Mouse (Mus musculus) adrenal gland (tissue): ENCODE data around the gene Slc44a2.

Experiments used
- intact Hi-C: fragments of 180-260 bp; cut with DNase I; formaldehyde crosslinking; loops from one replicate; pipeline ENCODE4 v1.15.1; 2025

Gene Slc44a2

DNA sequence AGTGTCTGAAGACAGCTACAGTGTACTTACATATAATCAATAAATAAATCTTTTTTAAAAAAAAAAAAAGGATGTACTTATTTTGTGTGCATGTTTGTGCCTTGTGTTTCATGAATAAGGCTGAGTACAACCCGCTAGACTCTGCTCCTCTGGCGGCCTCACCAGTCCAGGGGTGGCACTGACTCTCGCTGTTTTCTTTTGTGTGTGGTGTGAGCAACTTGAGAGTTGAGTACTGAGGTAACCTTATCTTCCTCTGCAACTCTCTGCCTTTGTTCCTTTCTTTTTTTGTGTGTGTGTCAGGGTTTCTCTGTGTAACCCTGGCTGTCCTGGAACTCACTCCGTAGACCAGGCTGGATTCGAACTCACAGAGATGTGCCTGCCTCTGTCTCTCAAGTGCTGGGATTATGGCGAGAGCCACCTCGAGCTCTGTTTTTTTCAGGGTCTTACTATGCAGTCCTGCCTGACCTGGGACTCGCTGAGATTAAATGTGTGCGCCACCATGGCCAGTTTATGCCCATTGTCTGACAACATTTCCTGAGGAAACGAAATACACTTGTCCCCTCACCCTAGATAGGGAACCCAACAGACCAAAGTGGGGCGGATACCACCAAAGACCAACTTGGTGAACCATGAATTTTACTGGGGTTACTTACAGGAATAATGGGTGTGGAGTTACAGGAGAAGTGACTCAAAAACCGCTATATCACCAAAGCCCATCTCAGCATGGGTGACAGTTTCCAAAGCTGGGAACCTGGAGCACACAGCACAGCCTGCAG lies 11.1 kb downstream of the Slc44a2 start:
- intact Hi-C loops = no loop called here

DNA sequence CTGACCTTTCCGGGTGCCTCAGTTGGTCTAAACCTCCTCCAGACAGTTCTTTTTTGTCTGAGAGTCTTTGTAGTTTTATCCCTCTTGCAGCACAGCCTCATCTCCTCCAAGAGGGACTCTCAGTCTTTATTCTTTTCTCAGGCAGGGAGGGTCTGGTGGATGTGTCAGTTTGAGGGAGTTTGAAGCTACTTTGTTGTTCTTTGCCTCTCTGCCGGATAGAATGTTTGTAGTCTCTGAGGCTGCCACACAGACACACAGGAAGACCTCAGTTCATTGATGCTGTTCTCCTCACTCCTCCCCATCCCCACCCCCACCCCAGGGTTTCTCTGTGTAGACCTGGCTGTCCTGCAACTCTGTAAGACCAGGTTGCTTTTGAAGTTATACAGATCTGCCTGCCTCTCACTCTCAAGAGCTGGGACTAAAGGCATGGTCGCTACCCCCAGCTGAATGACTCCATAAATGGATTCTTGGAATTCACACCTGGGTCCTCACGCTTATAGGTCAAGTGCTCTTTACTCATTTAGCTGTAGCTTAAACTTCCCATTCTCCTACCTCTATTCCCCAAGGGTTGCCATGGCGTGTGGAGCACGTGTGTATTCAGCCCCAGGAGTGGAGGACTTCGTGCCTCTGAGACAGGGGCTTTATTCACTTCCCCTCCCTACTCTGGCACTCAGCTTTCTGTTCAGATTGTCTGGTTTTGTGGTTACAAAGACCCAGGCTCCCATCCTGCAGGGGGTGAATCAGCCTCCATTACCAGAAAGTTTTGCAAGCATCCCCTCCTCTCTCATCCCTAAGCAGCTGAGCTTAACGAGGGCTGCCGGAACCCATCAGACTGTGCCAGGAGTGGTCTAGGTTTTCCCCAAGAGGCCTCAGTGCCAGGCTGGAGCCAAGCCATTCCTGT lies 11.9 kb downstream of the Slc44a2 start:
- intact Hi-C loops = no loop called here

DNA sequence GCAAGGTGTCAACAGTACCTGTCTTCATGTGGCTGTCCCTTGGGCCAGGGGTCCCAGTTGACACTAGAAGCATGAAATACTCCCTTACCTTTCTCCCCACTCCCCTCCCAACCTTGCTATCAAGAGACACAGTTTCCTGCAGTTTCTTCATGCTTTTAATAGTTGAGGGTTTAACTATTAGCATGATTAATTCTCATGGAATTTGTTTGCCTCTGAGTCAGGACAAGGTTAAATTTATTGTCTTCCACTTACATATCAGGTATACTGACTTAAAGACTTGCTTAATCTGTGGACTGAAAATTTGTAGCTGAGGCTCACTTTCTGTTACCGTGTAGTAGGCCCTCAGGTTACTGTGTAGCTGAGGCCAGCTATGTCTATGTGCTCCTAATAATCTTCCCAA lies 13.0 kb downstream of the Slc44a2 start:
- intact Hi-C loops = no loop called here

DNA sequence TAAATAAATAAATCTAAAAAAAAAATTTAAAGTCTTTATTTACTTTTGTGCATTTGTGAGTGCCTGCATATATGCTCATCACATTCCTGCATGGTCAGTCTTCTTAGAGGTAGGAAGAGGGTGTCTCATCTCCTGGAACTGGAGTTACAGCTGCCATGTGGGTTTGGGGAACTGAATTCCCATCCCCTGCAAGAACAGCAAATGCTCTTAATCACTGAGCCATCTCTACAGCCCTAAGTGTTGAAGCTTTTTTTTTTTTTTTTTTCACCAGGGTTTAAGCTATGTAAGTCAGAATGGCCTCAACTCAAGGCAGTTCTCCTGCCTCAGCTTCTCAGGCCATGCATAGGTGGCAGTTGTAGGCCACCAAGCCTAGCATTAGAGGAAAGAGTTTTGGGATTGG lies 14.2 kb downstream of the Slc44a2 start:
- intact Hi-C loops = no loop called here

DNA sequence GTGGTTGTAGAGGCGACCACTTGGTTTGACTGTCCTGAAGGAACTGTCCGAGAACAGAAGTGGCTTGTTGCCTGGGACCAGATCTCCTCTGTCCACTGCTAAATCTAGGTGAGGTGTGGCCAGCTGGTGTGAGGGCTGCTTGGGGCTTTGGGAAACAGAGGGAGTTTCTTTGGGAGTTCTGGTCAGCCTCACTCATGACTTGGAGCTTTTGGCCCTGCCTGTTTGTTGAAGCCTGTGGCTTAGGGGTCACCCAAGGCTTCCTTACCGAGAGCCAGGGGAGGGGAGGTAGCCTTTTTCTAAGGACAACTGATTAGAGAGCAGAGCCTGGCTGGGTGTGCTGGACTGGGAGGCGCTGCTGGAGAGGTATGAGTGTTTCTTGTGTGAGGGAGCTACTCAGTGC lies 14.9 kb downstream of the Slc44a2 start:
- intact Hi-C loops = no loop called here

DNA sequence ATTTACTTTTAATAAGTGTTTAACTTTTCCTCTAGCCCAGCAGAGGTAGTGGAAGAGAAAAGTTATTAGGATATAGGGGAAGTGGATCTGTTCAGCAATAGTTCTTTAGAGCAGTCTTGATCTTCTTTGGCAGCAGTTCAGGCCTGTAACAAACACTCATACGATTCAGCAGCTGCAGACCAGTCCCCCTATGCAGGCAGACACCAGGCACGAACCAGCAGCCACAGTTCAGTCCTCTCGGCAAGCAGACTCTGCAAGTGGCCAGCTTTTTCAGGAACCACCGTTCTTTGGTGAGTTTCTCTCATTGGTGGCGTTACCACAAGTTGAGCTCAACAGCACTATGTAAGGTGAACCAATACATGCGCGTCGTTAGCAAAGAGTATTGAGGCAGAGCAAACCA lies 16.0 kb downstream of the Slc44a2 start:
- intact Hi-C loops = no loop called here

DNA sequence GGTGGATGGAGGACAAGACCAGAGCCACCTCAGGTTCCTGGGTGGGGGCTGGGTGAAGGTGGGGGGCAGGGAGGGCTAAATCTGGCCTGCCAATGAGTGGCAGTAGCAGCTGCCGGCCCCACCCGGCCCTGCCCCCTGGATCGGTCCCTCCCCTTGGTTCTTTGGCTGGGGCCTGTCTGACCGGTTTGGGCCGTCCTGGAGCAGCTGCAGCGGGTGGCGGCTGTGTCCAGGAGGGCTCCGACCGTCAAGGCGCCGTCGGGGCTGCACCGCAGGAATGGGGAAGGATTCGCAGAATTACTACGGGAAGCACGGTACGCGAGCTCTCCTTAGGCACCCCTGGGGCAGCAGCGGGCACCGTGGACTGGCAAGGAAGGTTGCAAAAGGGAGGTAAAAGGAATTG lies 17.2 kb downstream of the Slc44a2 start:
- intact Hi-C loops = no loop called here

DNA sequence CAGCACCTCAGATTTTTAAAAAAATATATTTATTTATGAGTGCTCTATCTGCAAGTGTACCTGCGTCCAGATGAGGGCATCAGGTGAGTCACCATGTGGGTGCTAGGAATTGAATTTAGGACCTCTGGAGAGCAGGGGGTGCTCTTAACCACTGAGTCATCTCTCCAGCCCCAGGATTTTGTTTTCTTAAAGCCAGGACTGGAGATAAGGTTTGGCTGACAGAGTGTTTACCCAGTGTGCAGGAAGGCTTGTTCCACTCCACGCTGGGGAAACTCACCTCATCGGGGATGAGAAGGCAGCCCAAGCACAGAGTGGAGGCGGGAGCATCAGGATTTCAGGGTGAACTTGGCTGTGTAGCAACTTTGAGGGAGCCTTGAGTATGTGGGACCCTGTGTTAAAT lies 19.9 kb downstream of the Slc44a2 start:
- intact Hi-C loops = no loop called here

DNA sequence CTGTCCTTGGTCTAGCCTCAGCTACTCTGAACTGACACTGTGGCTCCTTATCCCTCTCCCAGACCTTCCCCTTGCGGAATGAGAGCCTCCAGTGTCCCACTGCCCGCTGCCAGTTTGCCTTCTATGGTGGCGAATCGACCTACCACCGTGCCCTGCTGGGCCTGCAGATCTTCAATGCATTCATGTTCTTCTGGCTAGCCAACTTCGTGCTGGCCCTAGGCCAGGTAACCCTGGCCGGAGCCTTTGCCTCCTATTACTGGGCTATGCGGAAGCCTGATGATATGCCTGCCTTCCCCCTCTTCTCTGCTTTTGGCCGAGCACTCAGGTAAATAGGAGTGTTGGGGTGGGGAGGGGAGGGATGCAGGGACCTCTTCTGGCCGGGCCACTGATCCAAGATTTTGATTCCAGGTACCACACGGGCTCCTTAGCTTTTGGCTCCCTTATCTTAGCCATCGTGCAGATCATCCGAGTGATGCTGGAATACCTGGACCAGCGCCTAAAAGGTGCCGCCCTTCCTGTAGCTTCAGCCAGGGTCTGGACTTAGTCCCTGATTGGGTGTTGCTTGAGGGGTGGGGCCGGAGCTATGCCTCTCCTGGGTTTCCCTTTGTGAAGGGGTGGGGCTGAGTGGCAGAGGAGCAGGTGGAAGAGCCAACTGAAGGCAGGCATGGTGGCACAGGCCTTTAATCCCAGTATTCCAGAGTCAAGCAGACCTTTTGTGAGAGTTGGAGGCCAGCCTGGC lies 26.3 kb downstream of the Slc44a2 start:
- intact Hi-C loops = no loop called here

DNA sequence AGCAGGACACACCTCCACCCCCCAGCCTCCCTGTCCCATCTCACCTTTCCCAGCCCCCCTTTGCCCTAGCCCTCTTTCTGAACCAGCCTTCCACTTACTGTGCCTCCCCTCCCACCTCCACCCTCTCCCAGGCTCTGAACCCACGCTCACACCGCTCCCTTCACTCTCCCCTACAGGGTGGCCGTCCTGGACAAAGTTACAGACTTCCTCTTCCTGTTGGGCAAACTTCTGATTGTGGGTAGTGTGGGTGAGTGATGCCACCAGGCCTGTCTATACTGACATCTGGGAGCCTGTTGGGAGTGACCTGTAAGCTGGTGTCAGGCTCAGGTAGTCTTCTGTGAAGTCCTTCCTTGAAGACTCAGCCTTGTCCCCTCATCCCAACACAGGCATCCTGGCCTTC lies 27.7 kb downstream of the Slc44a2 start:
- intact Hi-C loops = no loop called here

DNA sequence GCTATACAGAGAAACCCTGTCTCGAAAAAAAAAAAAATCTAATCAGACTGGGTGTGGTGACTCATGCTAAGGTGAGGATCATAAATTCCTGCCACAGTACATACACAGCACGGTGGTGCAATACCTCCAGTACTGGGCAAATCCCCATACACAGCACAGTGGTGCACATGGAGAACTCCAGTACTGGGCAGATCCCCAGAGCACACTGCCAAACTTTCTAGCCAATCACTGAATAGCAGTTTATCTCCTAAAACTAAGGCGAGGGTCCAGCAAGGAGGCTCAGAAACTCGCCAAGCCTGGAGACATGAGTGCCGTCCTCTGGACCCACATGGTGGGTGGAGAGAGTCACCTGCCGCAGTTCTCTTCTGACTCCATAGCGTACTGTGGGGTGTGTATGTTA lies 30.7 kb downstream of the Slc44a2 start:
- intact Hi-C loops = loop anchor here (10.0 kb wide), 1 partner anchor 106 kb away; the partner anchor contains the start of gene S1pr5

DNA sequence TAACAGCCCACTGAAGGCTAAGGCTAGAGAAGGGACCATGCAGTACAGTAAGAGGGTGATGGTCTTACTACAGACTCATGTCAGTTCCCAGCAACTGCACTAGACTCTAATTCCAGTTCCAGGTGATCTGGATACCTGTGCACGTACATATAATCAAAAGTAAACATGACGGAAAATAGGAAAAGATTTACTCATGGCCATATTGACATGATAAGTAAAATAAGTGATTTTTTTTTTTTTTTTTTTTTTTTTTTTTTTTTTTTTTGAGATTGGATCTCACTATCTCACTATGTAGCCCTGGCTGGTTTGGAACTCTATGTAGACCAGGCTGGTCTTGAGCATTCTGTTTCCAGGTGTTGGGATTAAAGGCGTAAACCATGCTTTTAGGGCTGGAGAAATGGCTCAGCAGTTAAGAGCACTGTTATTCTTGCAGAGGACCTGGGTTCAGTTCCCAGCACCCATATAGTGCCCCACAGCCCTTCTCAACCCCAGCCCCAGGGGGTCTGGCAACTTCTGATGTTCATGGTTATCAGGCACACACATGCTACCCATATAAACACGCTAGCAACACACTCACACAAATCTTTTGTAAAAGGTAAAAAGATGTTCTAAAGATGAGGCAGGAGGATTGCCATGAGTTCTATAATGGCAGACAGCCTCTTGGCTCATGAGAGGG lies 31.3 kb downstream of the Slc44a2 start:
- intact Hi-C loops = loop anchor here (10.0 kb wide), 1 partner anchor 107 kb away; the partner anchor contains the start of gene S1pr5

DNA sequence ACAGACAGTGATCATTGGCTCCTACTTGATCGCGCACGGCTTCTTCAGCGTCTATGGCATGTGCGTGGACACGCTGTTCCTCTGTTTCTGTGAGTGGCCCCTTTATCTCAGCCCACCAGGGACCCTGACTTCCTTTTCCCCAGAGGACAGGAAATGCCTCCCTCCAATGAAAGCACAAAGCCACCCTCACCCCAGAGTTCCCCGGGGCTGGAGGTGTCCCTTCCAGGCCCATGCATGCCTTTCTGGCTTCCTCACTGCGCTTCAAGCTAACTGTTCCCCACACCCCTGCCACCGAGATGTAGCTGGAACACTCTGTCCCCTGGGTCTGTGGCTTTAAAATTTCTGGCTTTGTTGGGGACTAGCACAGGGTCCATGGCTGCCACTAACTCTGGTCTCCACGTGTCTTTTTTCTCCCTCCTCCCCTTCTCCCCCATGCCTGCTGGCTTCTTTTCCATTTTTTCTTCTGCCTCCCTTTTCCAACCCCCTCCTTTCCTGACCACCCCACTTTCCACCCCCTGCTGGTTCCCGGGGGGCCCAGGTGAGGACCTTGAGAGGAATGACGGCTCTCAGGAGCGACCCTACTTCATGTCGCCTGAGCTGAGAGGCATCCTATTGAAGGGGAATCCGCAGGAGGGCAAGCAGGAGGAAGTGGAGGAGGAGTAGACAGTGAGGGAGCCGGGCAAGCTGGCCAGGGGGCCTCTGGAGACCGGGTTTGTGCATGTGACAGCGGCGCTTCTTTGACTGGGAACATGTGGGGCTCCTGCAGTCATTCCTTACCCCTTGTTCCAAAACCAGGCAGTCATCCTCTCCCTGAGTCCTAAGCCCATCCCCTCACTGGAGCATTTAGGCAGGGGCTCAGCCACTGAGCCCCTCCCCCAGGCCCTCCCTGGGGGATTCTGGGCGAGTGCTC lies 32.2 kb downstream of the Slc44a2 start:
- intact Hi-C loops = loop anchor here (10.0 kb wide), 1 partner anchor 108 kb away; the partner anchor contains the start of gene S1pr5

DNA sequence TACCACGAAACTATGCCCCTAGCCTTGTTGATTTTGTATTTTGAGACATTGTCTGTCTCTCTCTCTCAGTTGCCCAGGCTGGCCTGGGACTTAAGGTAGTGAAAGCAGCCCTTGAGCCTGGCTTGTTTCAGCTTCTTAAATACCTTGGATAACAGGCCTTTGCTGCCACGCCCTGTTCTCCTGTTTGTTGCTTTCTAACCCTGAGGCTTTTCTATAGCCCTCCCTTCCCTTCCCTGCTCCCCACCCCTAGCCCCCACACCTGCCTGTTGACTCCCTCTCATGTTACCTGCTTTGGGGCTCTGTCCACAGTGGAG lies 32.8 kb downstream of the Slc44a2 start:
- intact Hi-C loops = loop anchor here (10.0 kb wide), 1 partner anchor 109 kb away; the partner anchor contains the start of gene S1pr5

DNA sequence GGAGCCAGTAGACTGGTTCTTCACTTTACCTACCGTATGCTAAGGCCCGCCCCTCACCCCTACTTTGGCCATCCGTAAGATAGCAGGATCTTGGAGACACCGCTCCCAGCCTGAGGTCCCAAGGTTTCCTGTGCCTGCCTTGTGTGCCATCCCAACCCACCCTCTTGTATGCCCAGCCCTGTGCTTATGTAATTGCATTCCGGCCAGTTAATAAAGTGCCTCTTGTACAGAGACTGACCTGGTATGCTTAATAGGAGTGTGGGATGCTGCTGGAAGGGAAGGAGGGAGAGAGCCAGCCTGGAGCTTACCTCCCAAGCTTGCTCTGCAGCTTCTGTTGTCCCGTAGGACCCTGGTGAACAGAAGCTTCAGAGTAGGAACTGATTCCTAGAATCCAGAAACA lies 34.3 kb downstream of the Slc44a2 start:
- intact Hi-C loops = loop anchor here (10.0 kb wide), 1 partner anchor 110 kb away; the partner anchor contains the start of gene S1pr5

DNA sequence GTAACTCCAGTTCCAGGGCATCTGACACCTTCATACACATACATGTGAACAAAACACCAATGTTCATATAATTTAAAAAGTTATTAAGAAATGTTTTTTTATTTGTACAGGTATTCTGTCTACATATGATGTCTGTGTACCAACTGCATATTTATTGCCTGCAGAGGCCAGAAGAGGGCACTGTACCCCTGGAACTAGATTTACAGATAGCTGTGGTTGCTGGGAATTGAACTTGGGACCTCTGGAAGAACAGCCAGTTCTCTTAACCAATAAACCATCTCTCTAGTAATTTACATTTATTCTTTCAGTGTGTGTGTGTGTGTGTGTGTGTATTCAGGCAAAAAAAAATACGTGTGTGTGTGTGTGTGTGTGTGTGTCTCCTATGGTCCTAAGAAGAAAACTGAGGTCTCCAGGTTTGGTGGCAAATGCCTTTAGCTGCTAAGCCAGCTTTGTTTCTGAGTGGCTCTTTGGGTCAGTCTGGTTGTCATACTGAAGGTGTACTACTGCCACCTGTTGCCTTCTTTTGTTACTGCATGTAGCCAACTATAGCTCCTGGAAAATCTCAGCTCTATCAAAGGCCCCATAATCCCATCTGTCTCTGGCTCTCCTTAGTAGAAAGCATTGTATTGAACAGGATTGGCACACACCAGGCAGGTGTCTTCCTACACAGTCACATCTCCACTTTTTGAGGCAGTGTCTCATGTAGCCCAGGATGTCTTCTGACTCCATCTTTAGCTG lies 36.7 kb downstream of the Slc44a2 start:
- intact Hi-C loops = loop anchor here (2.0 to 10.0 kb wide), 2 partner anchors 44 to 112 kb away; partner anchors contain the start of genes Ap1m2 and S1pr5

DNA sequence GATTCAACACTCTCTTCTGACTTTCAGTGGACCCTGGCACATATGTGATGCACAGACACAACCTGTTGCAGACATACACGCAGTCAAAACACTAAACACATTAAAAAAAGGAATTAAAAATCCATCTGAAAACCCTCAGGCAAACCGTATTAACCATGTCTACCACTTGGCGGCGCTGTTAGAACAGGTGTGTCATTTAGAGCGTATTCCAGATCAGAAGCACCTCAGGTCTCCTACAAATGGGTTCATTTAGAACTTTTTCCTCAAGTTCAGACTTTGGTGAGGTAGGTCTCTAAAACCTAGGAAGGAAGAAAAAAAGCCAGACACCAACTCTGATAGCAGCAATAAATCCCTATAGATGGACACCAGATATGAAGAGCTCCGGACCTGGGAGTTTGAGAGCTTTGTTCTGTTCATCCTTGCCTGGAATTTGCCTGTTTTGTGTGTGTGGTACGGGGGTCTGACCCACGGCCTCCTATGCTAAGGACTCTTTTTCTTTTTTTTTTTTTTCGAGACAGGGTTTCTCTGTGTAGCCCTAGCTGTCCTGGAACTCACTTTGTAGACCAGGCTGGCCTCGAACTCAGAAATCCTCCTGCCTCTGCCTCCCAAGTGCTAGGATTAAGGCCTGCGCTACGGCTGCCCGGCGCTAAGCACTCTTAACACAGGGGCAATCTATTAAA lies 46.2 kb downstream of the Slc44a2 start:
- intact Hi-C loops = loop anchor here (2.0 kb wide), 2 partner anchors 44 to 102 kb away; partner anchors contain the start of gene Qtrt1

DNA sequence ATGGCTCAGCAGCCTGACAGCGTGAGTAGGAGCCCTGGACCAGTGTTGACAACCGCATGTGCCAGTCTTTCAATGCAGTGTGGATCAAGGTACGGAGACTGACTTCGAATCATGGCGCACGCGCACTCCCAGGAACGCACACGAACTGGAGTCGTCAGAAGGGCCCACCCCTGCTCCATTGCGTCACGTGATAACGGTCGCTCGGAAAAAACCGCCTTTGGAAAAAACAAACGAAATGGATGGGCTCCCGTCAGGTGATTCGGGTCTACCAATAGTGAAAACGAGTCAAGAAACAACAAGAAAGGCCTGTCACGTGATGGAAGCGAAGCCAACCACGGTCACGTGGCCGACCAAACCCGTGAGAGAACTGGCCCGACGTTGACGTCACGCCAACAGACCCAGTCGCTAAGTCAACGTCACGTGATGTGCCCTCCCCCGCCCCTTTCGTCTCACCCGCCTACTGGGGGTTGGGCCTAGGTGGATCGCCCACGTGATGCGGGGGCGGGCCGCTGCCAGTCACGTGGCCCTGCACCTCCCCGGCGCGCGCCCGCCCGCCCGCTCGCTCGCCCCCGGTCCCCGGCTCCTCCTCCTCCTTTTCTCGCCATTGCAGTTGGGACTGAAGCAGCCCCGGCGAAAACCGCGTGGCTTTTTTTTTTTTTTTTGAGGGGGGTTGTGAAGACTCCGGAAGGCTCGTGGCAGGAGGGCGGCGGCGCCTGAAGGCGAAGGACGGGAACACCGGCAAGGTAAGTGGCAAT lies 47.0 kb downstream of the Slc44a2 start, which contains the start of gene Ilf3:
Ilf3 (plus strand) TSS at position 515 of the 755 bp plus-strand sequence.
- intact Hi-C loops = loop anchor here (2.0 kb wide), 2 partner anchors 43 to 101 kb away; partner anchors contain the start of gene Qtrt1
